Mouse (Mus musculus): ENCODE measurements around the gene Scn10a. TPM values are rescaled to one million over a fixed set of nuclear protein-coding genes. Genes with fewer than 3 reads are reported as not detected.
A peak's percentile ranks its signal among the peaks of the same experiment; 100 is the strongest.

The Scn10a gene
- 0.03 and 9.8 TPM in 2 replicates for polyA plus RNA-seq (2014; fragmentation: Nextera tagmentation; extraction: Ambion mirVana)

- no peaks in the 10 kb centered on the region for H3K9me3 ChIP-seq (ENCODE audit: control insufficient read depth, low read length)
- H3K4me1 ChIP-seq (ENCODE audit: control insufficient read depth, insufficient read depth, low read length) = no peaks in the 10 kb centered on the region
- no peaks in the 10 kb centered on the region for H3K27me3 ChIP-seq (ENCODE audit: control insufficient read depth, insufficient read depth, low read length)
- no peaks in the 10 kb centered on the region for H3K36me3 ChIP-seq (ENCODE audit: control insufficient read depth, insufficient read depth, low read length)
- WGBS = 86% methylated on average over 11 of the region's 11 CpGs
- no peak for ATAC-seq (ENCODE audit: low read depth)
- no peak within 1 kb of the TSS for H3K4me2 ChIP-seq (ENCODE audit: low read depth, low read length)
- H3K9ac ChIP-seq (replicated peaks; ENCODE audit: low read depth, low read length) = no peak within 1 kb of the TSS
- H3K27ac ChIP-seq (ENCODE audit: low read depth, low read length) = no peak within 1 kb of the TSS
- no peak within 1 kb of the TSS for H3K4me3 ChIP-seq (ENCODE audit: low read depth, low read length)
Observed at GRCm38 (mm10) chr9:119719222-119719621, at the start of gene Scn10a. Scn10a (minus strand) TSS chr9:119719322.

GRCm38 (mm10) chr9:119768585-119768984 is 49.5 kb upstream of the Scn10a start:
- H3K9me3 ChIP-seq (ENCODE audit: control insufficient read depth, low read length) = no peaks in the 10 kb centered on the region
- H3K27ac ChIP-seq (ENCODE audit: low read depth, low read length) = no peak overlapping the region
- H3K4me2 ChIP-seq (ENCODE audit: low read depth, low read length) = no peak overlapping the region
- H3K27me3 ChIP-seq (ENCODE audit: control insufficient read depth, insufficient read depth, low read length) = no peaks in the 10 kb centered on the region
- H3K36me3 ChIP-seq (ENCODE audit: control insufficient read depth, insufficient read depth, low read length) = no peaks in the 10 kb centered on the region
- H3K4me3 ChIP-seq (ENCODE audit: low read depth, low read length) = no peak overlapping the region
- no peaks in the 10 kb centered on the region for H3K4me1 ChIP-seq (ENCODE audit: control insufficient read depth, insufficient read depth, low read length)
- 51% methylated on average over 7 of the region's 7 CpGs for WGBS
- ATAC-seq (ENCODE audit: low read depth) = no peak
- H3K9ac ChIP-seq (replicated peaks; ENCODE audit: low read depth, low read length) = no peak overlapping the region

DNA sequence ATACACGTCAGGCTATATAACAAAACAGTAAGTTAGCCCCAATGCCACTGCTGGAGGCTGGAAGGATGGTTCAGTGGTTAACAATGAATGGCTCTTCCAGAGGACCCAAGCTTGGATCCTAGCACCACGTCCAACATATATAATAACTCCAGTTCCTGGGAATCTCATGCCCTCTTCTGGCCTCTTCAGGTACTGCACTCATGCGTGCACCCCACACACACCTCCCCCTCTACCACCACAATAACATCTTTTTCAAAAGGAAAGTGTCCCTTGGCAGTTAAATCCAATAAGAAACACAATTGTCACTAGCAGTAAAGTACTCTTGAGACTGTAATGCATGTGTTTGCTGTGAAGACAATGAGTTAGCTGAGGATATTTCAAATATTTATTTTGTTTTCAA is 41.1 kb upstream of the Scn10a start:
- H3K4me1 ChIP-seq (ENCODE audit: control insufficient read depth, insufficient read depth, low read length) = no peaks in the 10 kb centered on the region
- H3K36me3 ChIP-seq (ENCODE audit: control insufficient read depth, insufficient read depth, low read length) = no peaks in the 10 kb centered on the region
- no peak overlapping the region for H3K4me2 ChIP-seq (ENCODE audit: low read depth, low read length)
- no peak overlapping the region for H3K9ac ChIP-seq (replicated peaks; ENCODE audit: low read depth, low read length)
- H3K4me3 ChIP-seq (ENCODE audit: low read depth, low read length) = no peak overlapping the region
- 0 out of 2 replicates have a peak, but pooled peaks cover 3% of the 10 kb centered on the region for H3K9me3 ChIP-seq (ENCODE audit: control insufficient read depth, low read length)
- no peak overlapping the region for H3K27ac ChIP-seq (ENCODE audit: low read depth, low read length)
- 81% methylated on average over 3 of the region's 3 CpGs for WGBS
- no peak for ATAC-seq (ENCODE audit: low read depth)
- H3K27me3 ChIP-seq (ENCODE audit: control insufficient read depth, insufficient read depth, low read length) = no peaks in the 10 kb centered on the region

DNA sequence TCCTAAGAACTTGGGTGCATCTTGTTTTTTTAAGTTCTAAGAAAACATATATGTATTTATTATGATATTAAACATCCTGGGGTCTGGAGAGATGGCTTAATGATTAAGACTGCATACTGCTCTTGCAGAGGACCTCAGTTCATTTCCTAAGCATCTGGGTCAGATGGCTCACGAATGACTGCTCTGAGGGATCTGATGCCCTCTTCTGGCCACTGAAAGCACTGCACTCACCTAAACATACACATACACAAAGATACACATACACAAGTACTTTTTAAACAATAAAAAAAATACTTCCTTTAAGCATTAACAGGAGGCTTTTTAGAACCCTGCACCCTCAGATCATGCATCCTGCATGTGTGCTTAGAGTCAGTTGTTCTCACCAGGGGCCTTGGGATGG is 40.3 kb upstream of the Scn10a start:
- Histone ChIP-seq H3K4me2 (ENCODE audit: low read depth, low read length) (no peak overlapping the region), H3K27me3 (ENCODE audit: control insufficient read depth, insufficient read depth, low read length) (no peaks in the 10 kb centered on the region), H3K9ac (replicated peaks; ENCODE audit: low read depth, low read length) (no peak overlapping the region), H3K27ac (ENCODE audit: low read depth, low read length) (no peak overlapping the region), H3K4me1 (ENCODE audit: control insufficient read depth, insufficient read depth, low read length) (no peaks in the 10 kb centered on the region), H3K36me3 (ENCODE audit: control insufficient read depth, insufficient read depth, low read length) (no peaks in the 10 kb centered on the region), H3K4me3 (ENCODE audit: low read depth, low read length) (no peak overlapping the region), H3K9me3 (ENCODE audit: control insufficient read depth, low read length) (0 out of 2 replicates have a peak, but pooled peaks cover 3% of the 10 kb centered on the region)
- 90% methylated on average over 1 of the region's 1 CpGs for WGBS
- no peak for ATAC-seq (ENCODE audit: low read depth)

DNA sequence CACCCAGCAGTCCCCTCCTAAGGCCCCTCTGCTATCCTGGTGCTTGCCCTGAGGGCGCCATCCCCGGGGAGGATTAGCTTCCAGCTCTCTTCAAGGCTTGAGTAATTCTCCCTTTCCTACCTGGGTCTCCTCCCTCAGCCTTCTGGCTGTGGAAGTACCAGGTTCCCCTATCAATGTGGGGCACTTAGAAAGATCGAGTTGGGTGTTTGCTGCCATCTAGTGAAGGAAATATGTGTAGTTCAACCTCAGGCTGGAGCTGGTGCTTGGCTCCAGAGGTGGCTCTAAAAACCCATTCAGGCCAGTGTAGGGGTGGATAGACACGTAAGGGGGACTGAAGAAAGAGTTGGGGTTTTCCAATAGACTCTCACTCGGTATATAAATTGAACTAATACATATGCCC is 32.4 kb upstream of the Scn10a start:
- peak; percentile 41; the same call in 1 of the 2 replicates for ATAC-seq (ENCODE audit: low read depth)
- WGBS = 16% methylated on average over 5 of the region's 5 CpGs

GRCm38 (mm10) chr9:119749112-119749511 is 30.0 kb upstream of the Scn10a start:
- no peaks in the 10 kb centered on the region for H3K36me3 ChIP-seq (ENCODE audit: control insufficient read depth, insufficient read depth, low read length)
- no peak overlapping the region for H3K4me3 ChIP-seq (ENCODE audit: low read depth, low read length)
- peaks cover 3% of the 10 kb centered on the region; the same call in 1 of the 2 replicates for H3K4me1 ChIP-seq (ENCODE audit: control insufficient read depth, insufficient read depth, low read length)
- no peak overlapping the region for H3K27ac ChIP-seq (ENCODE audit: low read depth, low read length)
- no peak overlapping the region for H3K4me2 ChIP-seq (ENCODE audit: low read depth, low read length)
- no peak overlapping the region for H3K9ac ChIP-seq (replicated peaks; ENCODE audit: low read depth, low read length)
- no peaks in the 10 kb centered on the region for H3K27me3 ChIP-seq (ENCODE audit: control insufficient read depth, insufficient read depth, low read length)
- ATAC-seq (ENCODE audit: low read depth) = no peak
- H3K9me3 ChIP-seq (ENCODE audit: control insufficient read depth, low read length) = no peaks in the 10 kb centered on the region
- 67% methylated on average over 9 of the region's 9 CpGs for WGBS

More for the DNA sequence above, 32.4 kb upstream of the Scn10a start:
- Histone ChIP-seq H3K36me3 (ENCODE audit: control insufficient read depth, insufficient read depth, low read length) (no peaks in the 10 kb centered on the region), H3K4me2 (ENCODE audit: low read depth, low read length) (no peak overlapping the region), H3K27ac (ENCODE audit: low read depth, low read length) (no peak overlapping the region), H3K4me3 (ENCODE audit: low read depth, low read length) (no peak overlapping the region), H3K27me3 (ENCODE audit: control insufficient read depth, insufficient read depth, low read length) (no peaks in the 10 kb centered on the region), H3K9ac (replicated peaks; ENCODE audit: low read depth, low read length) (no peak overlapping the region), H3K4me1 (ENCODE audit: control insufficient read depth, insufficient read depth, low read length) (peaks cover 3% of the 10 kb centered on the region; the same call in 1 of the 2 replicates), H3K9me3 (ENCODE audit: control insufficient read depth, low read length) (no peaks in the 10 kb centered on the region)

- ATAC-seq (ENCODE audit: low read depth) = no peak
- no peak overlapping the region for H3K27ac ChIP-seq (ENCODE audit: low read depth, low read length)
Observed at GRCm38 (mm10) chr9:119743900-119744299, 24.8 kb upstream of the Scn10a start.

DNA sequence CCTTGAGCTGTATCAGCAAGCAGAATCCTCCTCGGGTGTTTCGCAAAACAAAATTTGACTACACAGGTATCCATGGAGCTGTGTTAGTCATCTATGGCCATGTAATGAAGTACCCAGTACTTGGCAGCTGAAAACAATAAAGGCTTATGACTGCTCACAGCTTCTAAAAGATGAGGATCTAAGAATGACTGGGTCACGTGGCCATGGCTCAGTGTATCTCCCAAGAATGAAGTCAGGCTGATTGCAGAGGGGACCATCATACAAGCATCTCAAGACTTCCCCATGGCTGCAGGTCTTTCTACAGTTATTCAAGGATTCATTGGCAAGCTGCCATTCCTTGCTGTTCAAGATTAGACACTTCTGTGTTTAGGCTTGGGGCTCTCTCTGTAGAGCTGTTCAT is 24.2 kb upstream of the Scn10a start:
- ATAC-seq (ENCODE audit: low read depth) = no peak
- Histone ChIP-seq H3K9me3 (ENCODE audit: control insufficient read depth, low read length) (no peaks in the 10 kb centered on the region), H3K27ac (ENCODE audit: low read depth, low read length) (no peak overlapping the region), H3K4me3 (ENCODE audit: low read depth, low read length) (no peak overlapping the region), H3K9ac (replicated peaks; ENCODE audit: low read depth, low read length) (no peak overlapping the region), H3K36me3 (ENCODE audit: control insufficient read depth, insufficient read depth, low read length) (no peaks in the 10 kb centered on the region), H3K4me1 (ENCODE audit: control insufficient read depth, insufficient read depth, low read length) (no peaks in the 10 kb centered on the region), H3K27me3 (ENCODE audit: control insufficient read depth, insufficient read depth, low read length) (no peaks in the 10 kb centered on the region), H3K4me2 (ENCODE audit: low read depth, low read length) (no peak overlapping the region)
- 86% methylated on average over 3 of the region's 3 CpGs for WGBS

More at GRCm38 (mm10) chr9:119743900-119744299, 24.8 kb upstream of the Scn10a start:
- H3K36me3 ChIP-seq (ENCODE audit: control insufficient read depth, insufficient read depth, low read length) = no peaks in the 10 kb centered on the region
- no peaks in the 10 kb centered on the region for H3K27me3 ChIP-seq (ENCODE audit: control insufficient read depth, insufficient read depth, low read length)
- WGBS = 94% methylated on average over 4 of the region's 4 CpGs
- no peaks in the 10 kb centered on the region for H3K9me3 ChIP-seq (ENCODE audit: control insufficient read depth, low read length)
- H3K4me3 ChIP-seq (ENCODE audit: low read depth, low read length) = no peak overlapping the region
- no peak overlapping the region for H3K4me2 ChIP-seq (ENCODE audit: low read depth, low read length)
- no peak overlapping the region for H3K9ac ChIP-seq (replicated peaks; ENCODE audit: low read depth, low read length)
- H3K4me1 ChIP-seq (ENCODE audit: control insufficient read depth, insufficient read depth, low read length) = no peaks in the 10 kb centered on the region

- no peak for ATAC-seq (ENCODE audit: low read depth)
- 53% methylated on average over 5 of the region's 5 CpGs for WGBS
- Histone ChIP-seq H3K9me3 (ENCODE audit: control insufficient read depth, low read length) (no peaks in the 10 kb centered on the region), H3K4me1 (ENCODE audit: control insufficient read depth, insufficient read depth, low read length) (no peaks in the 10 kb centered on the region), H3K27me3 (ENCODE audit: control insufficient read depth, insufficient read depth, low read length) (no peaks in the 10 kb centered on the region), H3K9ac (replicated peaks; ENCODE audit: low read depth, low read length) (no peak overlapping the region), H3K36me3 (ENCODE audit: control insufficient read depth, insufficient read depth, low read length) (no peaks in the 10 kb centered on the region), H3K4me3 (ENCODE audit: low read depth, low read length) (no peak overlapping the region), H3K27ac (ENCODE audit: low read depth, low read length) (no peak overlapping the region), H3K4me2 (ENCODE audit: low read depth, low read length) (no peak overlapping the region)
Observed at GRCm38 (mm10) chr9:119741101-119741786, 22.1 kb upstream of the Scn10a start.
